Mouse (Mus musculus) left cerebral cortex, postnatal 4 days (tissue): ENCODE measurements at regions not wholly inside any gene's neighbourhood (a gene's known extent, or its start where the extent isn't known, plus 50 kb on each side); places are given as distances from the start of the nearest gene placed in this dataset.

Source experiments
- DNase-seq: peaks from one replicate; pipeline ENCODE4 v3.0.0-alpha.2; 2022
- intact Hi-C: fragments of 180-260 bp; cut with DNase I; formaldehyde crosslinking; loops from one replicate; pipeline ENCODE4 v1.15.1; 2025

GRCm38 (mm10) chr1:41551271-41551670, 745.9 kb downstream of the Tmem182 start:
- intact Hi-C loops = no loop called here
- no peak for DNase-seq

GRCm38 (mm10) chr1:41555607-41556006, 750.2 kb downstream of the Tmem182 start:
- peak; percentile 40 for DNase-seq
- intact Hi-C loops = no loop called here

GRCm38 (mm10) chr1:41559101-41559665, 753.8 kb downstream of the Tmem182 start:
- peak; percentile 53 for DNase-seq
- intact Hi-C loops = no loop called here

- intact Hi-C loops = no loop called here
Measured at GRCm38 (mm10) chr1:41559991-41560390, 754.6 kb downstream of the Tmem182 start.

GRCm38 (mm10) chr1:41603471-41603870, 798.1 kb downstream of the Tmem182 start:
- intact Hi-C loops = loop anchor here (10.0 kb wide), 1 partner anchor 449 kb away; no protein-coding TSS in a partner anchor

More at GRCm38 (mm10) chr1:41559991-41560390, 754.6 kb downstream of the Tmem182 start:
- DNase-seq = peak; percentile 34

GRCm38 (mm10) chr1:41604996-41605747, 799.8 kb downstream of the Tmem182 start:
- intact Hi-C loops = loop anchor here (10.0 kb wide), 1 partner anchor 450 kb away; no protein-coding TSS in a partner anchor
- DNase-seq = no peak

More at GRCm38 (mm10) chr1:41603471-41603870, 798.1 kb downstream of the Tmem182 start:
- DNase-seq = no peak

GRCm38 (mm10) chr1:41605748-41606131, 800.3 kb downstream of the Tmem182 start:
- DNase-seq = peak; percentile 8
- intact Hi-C loops = loop anchor here (10.0 kb wide), 1 partner anchor 451 kb away; no protein-coding TSS in a partner anchor

GRCm38 (mm10) chr1:41610783-41611182, 805.4 kb downstream of the Tmem182 start:
- intact Hi-C loops = no loop called here
- DNase-seq = no peak

- DNase-seq = peak; percentile 47
- intact Hi-C loops = no loop called here
Measured at GRCm38 (mm10) chr1:41651804-41652203, 846.4 kb downstream of the Tmem182 start.

- intact Hi-C loops = no loop called here
Measured at GRCm38 (mm10) chr1:41652210-41652609, 846.8 kb downstream of the Tmem182 start.

GRCm38 (mm10) chr1:41652646-41653427, 847.4 kb downstream of the Tmem182 start:
- intact Hi-C loops = no loop called here
- DNase-seq = peak; percentile 86

More at GRCm38 (mm10) chr1:41652210-41652609, 846.8 kb downstream of the Tmem182 start:
- no peak for DNase-seq

- intact Hi-C loops = loop anchor here (5.0 to 10.0 kb wide), 3 partner anchors 402 to 1021 kb away; partner anchors contain the start of gene Pou3f3
- DNase-seq = no peak
Measured at GRCm38 (mm10) chr1:41674086-41674485, 868.7 kb downstream of the Tmem182 start.

GRCm38 (mm10) chr1:41675345-41675744, 869.9 kb downstream of the Tmem182 start:
- intact Hi-C loops = loop anchor here (10.0 kb wide), 1 partner anchor 1019 kb away; the partner anchor contains the start of gene Pou3f3
- no peak for DNase-seq

GRCm38 (mm10) chr1:41705692-41706091, 900.3 kb downstream of the Tmem182 start:
- intact Hi-C loops = no loop called here
- DNase-seq = no peak

- intact Hi-C loops = loop anchor here (10.0 kb wide), 3 partner anchors 468 to 588 kb away; no protein-coding TSS in a partner anchor
- no peak for DNase-seq
Measured at GRCm38 (mm10) chr1:41742644-41743331, 937.4 kb downstream of the Tmem182 start.

GRCm38 (mm10) chr1:41743332-41743710, 937.9 kb downstream of the Tmem182 start:
- intact Hi-C loops = loop anchor here (10.0 kb wide), 3 partner anchors 469 to 589 kb away; no protein-coding TSS in a partner anchor
- no peak for DNase-seq

GRCm38 (mm10) chr1:41744531-41744930, 939.1 kb downstream of the Tmem182 start:
- intact Hi-C loops = loop anchor here (10.0 kb wide), 3 partner anchors 470 to 590 kb away; no protein-coding TSS in a partner anchor
- DNase-seq = no peak

GRCm38 (mm10) chr1:41759366-41759765, 936.2 kb upstream of the Pou3f3 start:
- intact Hi-C loops = no loop called here
- DNase-seq = no peak
